Mouse (Mus musculus) hindbrain, embryonic 10.5 days (tissue): ENCODE measurements around the gene Loxl1. TPM values are rescaled to one million over a fixed set of nuclear protein-coding genes. Genes with fewer than 3 reads are reported as not detected.

Experiments used
- DNase-seq: peaks from one replicate; pipeline ENCODE4 v3.0.0-alpha.2; 2017; ENCODE audit warnings: low spot score
- H3K27ac ChIP-seq: fragments of 300-500 bp; sonication (generic); 2 replicates; pipeline ENCODE4 v1.5.1; 2016; ENCODE audit warnings: mild to moderate bottlenecking, moderate library complexity
- H3K27me3 ChIP-seq: fragments of 300-500 bp; sonication (generic); 2 replicates; pipeline ENCODE4 v1.6.1; 2016; ENCODE audit warnings: mild to moderate bottlenecking; ENCODE audit not compliant: poor library complexity, insufficient read depth, severe bottlenecking
- H3K36me3 ChIP-seq: fragments of 300-500 bp; sonication (generic); 2 replicates; pipeline ENCODE4 v1.6.1; 2016; ENCODE audit warnings: mild to moderate bottlenecking, moderate library complexity
- H3K4me1 ChIP-seq: fragments of 300-500 bp; sonication (generic); replicated peaks from 2 replicates; pipeline ENCODE4 v1.6.1; 2016; ENCODE audit warnings: mild to moderate bottlenecking
- H3K4me3 ChIP-seq: fragments of 300-500 bp; sonication (generic); 2 replicates; pipeline ENCODE4 v1.5.1; 2016; ENCODE audit warnings: mild to moderate bottlenecking, moderate library complexity
- H3K9me3 ChIP-seq: fragments of 300-500 bp; sonication (generic); 2 replicates; pipeline ENCODE4 v1.6.1; 2016; ENCODE audit warnings: mild to moderate bottlenecking, moderate library complexity
- whole genome bisulfite sequencing: fragments of 180-500 bp; shearing (Covaris S2); methylation state at CpG from one replicate; pipeline ENCODE4 v1.1.7; 2016; 5-methylcytosine and 5-hydroxymethylcytosine counted together
- polyA plus RNA-seq: library from polyadenylated mRNA; unstranded; fragments of >200 nt; fragmentation: Nextera tagmentation; extraction: Ambion mirVana; gene quantifications from 2 replicates; pipeline ENCODE4 v1.2.1, GENCODE M21; 2016

Loxl1 gene
- polyA plus RNA-seq, 1 experiment from 2014 or later: 14.5 TPM

GRCm38 (mm10) chr9:58305686-58306085 is 7.3 kb downstream of the Loxl1 start:
- H3K27me3 ChIP-seq: peaks cover 14% of the 10 kb centered on the region
- H3K4me3 ChIP-seq: no peak overlapping the region
- no peaks in the 10 kb centered on the region for H3K36me3 ChIP-seq
- peak overlapping the region; percentile 62 for H3K27ac ChIP-seq
- peak; percentile 42 for DNase-seq
- H3K9me3 ChIP-seq: no peaks in the 10 kb centered on the region
- 21% methylated on average over 6 of the region's 6 CpGs for WGBS
- H3K4me1 ChIP-seq: peaks cover 64% of the 10 kb centered on the region

GRCm38 (mm10) chr9:58303599-58304271 is 9.3 kb downstream of the Loxl1 start:
- H3K4me1 ChIP-seq: peaks cover 62% of the 10 kb centered on the region
- H3K9me3 ChIP-seq: no peaks in the 10 kb centered on the region
- H3K4me3 ChIP-seq: no peak overlapping the region
- WGBS: 68% methylated on average over 8 of the region's 8 CpGs
- peak overlapping the region; percentile 16 for H3K27ac ChIP-seq
- no peaks in the 10 kb centered on the region; the same call in 1 of the 2 replicates for H3K27me3 ChIP-seq
- DNase-seq: no peak
- no peaks in the 10 kb centered on the region for H3K36me3 ChIP-seq

- peak overlapping the region; percentile 16; the same call in 1 of the 2 replicates for H3K27ac ChIP-seq
- no peak for DNase-seq
- H3K36me3 ChIP-seq: no peaks in the 10 kb centered on the region
- no peaks in the 10 kb centered on the region; the same call in 1 of the 2 replicates for H3K27me3 ChIP-seq
- peaks cover 58% of the 10 kb centered on the region for H3K4me1 ChIP-seq
- 62% methylated on average over 5 of the region's 5 CpGs for WGBS
- H3K9me3 ChIP-seq: no peaks in the 10 kb centered on the region
- no peak overlapping the region for H3K4me3 ChIP-seq
Observed at GRCm38 (mm10) chr9:58303115-58303514, 9.9 kb downstream of the Loxl1 start.

- H3K27ac ChIP-seq: no peak overlapping the region
- H3K4me1 ChIP-seq: peaks cover 56% of the 10 kb centered on the region
- WGBS: 63% methylated on average over 2 of the region's 2 CpGs
- H3K36me3 ChIP-seq: no peaks in the 10 kb centered on the region
- no peak overlapping the region for H3K4me3 ChIP-seq
- H3K27me3 ChIP-seq: no peaks in the 10 kb centered on the region
- no peaks in the 10 kb centered on the region for H3K9me3 ChIP-seq
- no peak for DNase-seq
Observed at GRCm38 (mm10) chr9:58299356-58299799, 13.6 kb downstream of the Loxl1 start.

- Histone ChIP-seq H3K9me3 (no peaks in the 10 kb centered on the region), H3K4me3 (no peak overlapping the region), H3K4me1 (peaks cover 46% of the 10 kb centered on the region), H3K36me3 (no peaks in the 10 kb centered on the region), H3K27ac (no peak overlapping the region), H3K27me3 (no peaks in the 10 kb centered on the region)
- DNase-seq: no peak
- 92% methylated on average over 4 of the region's 4 CpGs for WGBS
Observed at GRCm38 (mm10) chr9:58297961-58298477, 15.0 kb downstream of the Loxl1 start.

- Histone ChIP-seq H3K27ac (0 out of 2 replicates have a peak overlapping the region, but pooled peaks have one; percentile 43), H3K4me3 (no peak overlapping the region), H3K27me3 (no peaks in the 10 kb centered on the region), H3K9me3 (no peaks in the 10 kb centered on the region), H3K4me1 (peaks cover 47% of the 10 kb centered on the region), H3K36me3 (no peaks in the 10 kb centered on the region)
- DNase-seq: no peak
- 91% methylated on average over 6 of the region's 6 CpGs for WGBS
Observed at GRCm38 (mm10) chr9:58297065-58297464, 15.9 kb downstream of the Loxl1 start.

GRCm38 (mm10) chr9:58295766-58296361 is 17.1 kb downstream of the Loxl1 start:
- no peaks in the 10 kb centered on the region for H3K27me3 ChIP-seq
- WGBS: 18% methylated on average over 9 of the region's 9 CpGs
- H3K27ac ChIP-seq: peak overlapping the region; percentile 85
- no peaks in the 10 kb centered on the region for H3K9me3 ChIP-seq
- H3K36me3 ChIP-seq: no peaks in the 10 kb centered on the region
- H3K4me1 ChIP-seq: peaks cover 47% of the 10 kb centered on the region
- peak; percentile 59 for DNase-seq
- H3K4me3 ChIP-seq: no peak overlapping the region

GRCm38 (mm10) chr9:58295345-58295744 is 17.6 kb downstream of the Loxl1 start:
- no peak for DNase-seq
- Histone ChIP-seq H3K27ac (peak overlapping the region; percentile 85), H3K4me3 (no peak overlapping the region), H3K27me3 (no peaks in the 10 kb centered on the region), H3K4me1 (peaks cover 47% of the 10 kb centered on the region), H3K9me3 (no peaks in the 10 kb centered on the region), H3K36me3 (no peaks in the 10 kb centered on the region)
- 84% methylated on average over 3 of the region's 3 CpGs for WGBS

- no peak for DNase-seq
- H3K36me3 ChIP-seq: no peaks in the 10 kb centered on the region
- peak overlapping the region; percentile 53; the same call in 1 of the 2 replicates for H3K27ac ChIP-seq
- no peak overlapping the region for H3K4me3 ChIP-seq
- no peaks in the 10 kb centered on the region for H3K9me3 ChIP-seq
- H3K4me1 ChIP-seq: peaks cover 44% of the 10 kb centered on the region
- WGBS: 42% methylated on average over 7 of the region's 7 CpGs
- H3K27me3 ChIP-seq: no peaks in the 10 kb centered on the region
Observed at GRCm38 (mm10) chr9:58294527-58294926, 18.5 kb downstream of the Loxl1 start.

- DNase-seq: no peak
Observed at GRCm38 (mm10) chr9:58289901-58290300, 23.1 kb downstream of the Loxl1 start.

GRCm38 (mm10) chr9:58289090-58289489 is 23.9 kb downstream of the Loxl1 start:
- Histone ChIP-seq H3K4me1 (peaks cover 9% of the 10 kb centered on the region), H3K4me3 (no peak overlapping the region), H3K27ac (no peak overlapping the region), H3K27me3 (no peaks in the 10 kb centered on the region), H3K36me3 (no peaks in the 10 kb centered on the region), H3K9me3 (no peaks in the 10 kb centered on the region)
- no peak for DNase-seq
- 85% methylated on average over 1 of the region's 1 CpGs for WGBS

More at GRCm38 (mm10) chr9:58289901-58290300, 23.1 kb downstream of the Loxl1 start:
- Histone ChIP-seq H3K36me3 (no peaks in the 10 kb centered on the region), H3K4me3 (no peak overlapping the region), H3K27ac (no peak overlapping the region), H3K9me3 (no peaks in the 10 kb centered on the region), H3K4me1 (peaks cover 17% of the 10 kb centered on the region), H3K27me3 (no peaks in the 10 kb centered on the region)
- WGBS: 88% methylated on average over 2 of the region's 2 CpGs

- Histone ChIP-seq H3K36me3 (no peaks in the 10 kb centered on the region), H3K4me3 (no peak overlapping the region), H3K27me3 (no peaks in the 10 kb centered on the region), H3K27ac (no peak overlapping the region), H3K9me3 (no peaks in the 10 kb centered on the region), H3K4me1 (no peaks in the 10 kb centered on the region)
- 86% methylated on average over 7 of the region's 7 CpGs for WGBS
- no peak for DNase-seq
Observed at GRCm38 (mm10) chr9:58283431-58283830, 29.6 kb downstream of the Loxl1 start.

- 55% methylated on average over 3 of the region's 3 CpGs for WGBS
- Histone ChIP-seq H3K4me3 (no peak overlapping the region), H3K36me3 (no peaks in the 10 kb centered on the region), H3K4me1 (no peaks in the 10 kb centered on the region), H3K27ac (no peak overlapping the region), H3K9me3 (no peaks in the 10 kb centered on the region), H3K27me3 (no peaks in the 10 kb centered on the region)
- no peak for DNase-seq
Observed at GRCm38 (mm10) chr9:58281597-58281996, 31.4 kb downstream of the Loxl1 start.
